Mouse (Mus musculus): ENCODE results near the gene Ift46. TPM values are rescaled to one million over a fixed set of nuclear protein-coding genes. Genes with fewer than 3 reads are reported as not detected.
A peak's percentile ranks its signal among the peaks of the same experiment; 100 is the strongest.

The Ift46 gene
- polyA plus RNA-seq, 1 experiment, result 132 TPM

GRCm38 (mm10) chr9:44828944-44829343 lies 61.2 kb downstream of the Ift46 start:
- Histone ChIP-seq H3K4me3 (ENCODE audit: insufficient read depth, low read length) (no peak overlapping the region), H3K4me1 (ENCODE audit: control insufficient read depth, insufficient read depth, low read length) (peaks cover 26% of the 10 kb centered on the region), H3K27ac (ENCODE audit: insufficient read depth, low read length) (no peak overlapping the region)
- no peak for TF ChIP-seq CTCF (IDR thresholded peaks at IDR 0.05; ENCODE audit: borderline replicate concordance, insufficient read depth, low read length)
- no peak for TF ChIP-seq POLR2A (IDR thresholded peaks at IDR 0.05; ENCODE audit: low read depth, low read length)

DNA sequence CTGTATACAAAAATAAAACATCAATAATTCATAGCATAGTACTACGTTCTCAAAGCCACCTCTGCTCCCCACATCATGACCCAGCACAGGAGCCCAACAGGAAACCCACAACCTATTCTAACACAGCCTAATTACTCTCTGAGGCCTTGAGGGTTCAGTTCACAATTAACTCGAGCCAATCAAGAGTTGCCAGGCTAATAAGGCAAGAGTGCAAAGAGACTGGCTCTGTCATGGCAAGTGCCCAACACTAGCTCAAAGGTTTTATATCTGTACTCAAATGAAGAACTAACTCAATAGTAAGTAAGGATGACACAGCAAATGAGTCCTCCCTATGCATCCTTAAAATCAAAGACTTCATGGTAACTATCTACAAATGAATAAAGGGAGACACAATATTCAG lies 62.8 kb downstream of the Ift46 start:
- H3K27ac ChIP-seq (ENCODE audit: insufficient read depth, low read length), result no peak overlapping the region
- TF ChIP-seq CTCF (IDR thresholded peaks at IDR 0.05; ENCODE audit: borderline replicate concordance, insufficient read depth, low read length), result no peak
- TF ChIP-seq POLR2A (IDR thresholded peaks at IDR 0.05; ENCODE audit: low read depth, low read length), result no peak
- no peak overlapping the region for H3K4me3 ChIP-seq (ENCODE audit: insufficient read depth, low read length)
- H3K4me1 ChIP-seq (ENCODE audit: control insufficient read depth, insufficient read depth, low read length), result peaks cover 26% of the 10 kb centered on the region

DNA sequence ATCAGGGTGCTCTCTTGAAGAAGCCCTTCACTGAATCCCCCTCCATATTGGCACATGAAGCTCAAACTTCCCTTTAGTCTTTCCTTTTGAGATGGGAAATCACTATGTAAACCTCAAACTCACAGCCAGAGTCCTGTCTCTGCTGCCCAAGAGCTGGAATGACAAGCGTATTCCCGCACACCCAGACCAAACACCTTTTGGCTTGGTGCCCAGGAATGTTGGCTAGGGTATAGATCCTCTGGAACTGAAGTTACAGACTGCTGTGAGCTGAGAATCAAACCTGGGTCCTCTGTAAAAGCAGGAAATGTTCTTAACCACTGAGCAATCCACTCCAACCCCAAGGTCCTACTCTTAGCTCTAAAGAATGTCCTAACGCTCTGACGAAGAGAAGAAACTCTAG lies 64.6 kb downstream of the Ift46 start:
- Histone ChIP-seq H3K4me3 (ENCODE audit: insufficient read depth, low read length) (no peak overlapping the region), H3K27ac (ENCODE audit: insufficient read depth, low read length) (no peak overlapping the region), H3K4me1 (ENCODE audit: control insufficient read depth, insufficient read depth, low read length) (peaks cover 17% of the 10 kb centered on the region)
- TF ChIP-seq CTCF (IDR thresholded peaks at IDR 0.05; ENCODE audit: borderline replicate concordance, insufficient read depth, low read length) (no peak), POLR2A (IDR thresholded peaks at IDR 0.05; ENCODE audit: low read depth, low read length) (no peak)

- Histone ChIP-seq H3K4me1 (ENCODE audit: control insufficient read depth, insufficient read depth, low read length) (peaks cover 10% of the 10 kb centered on the region; the same call in 1 of the 2 replicates), H3K4me3 (ENCODE audit: insufficient read depth, low read length) (no peak overlapping the region), H3K27ac (ENCODE audit: insufficient read depth, low read length) (no peak overlapping the region)
- TF ChIP-seq CTCF (IDR thresholded peaks at IDR 0.05; ENCODE audit: borderline replicate concordance, insufficient read depth, low read length), result peak; percentile 47; the same call in 1 of the 2 replicates
- TF ChIP-seq POLR2A (IDR thresholded peaks at IDR 0.05; ENCODE audit: low read depth, low read length), result no peak
Measured at GRCm38 (mm10) chr9:44836439-44836838, 68.7 kb downstream of the Ift46 start.

DNA sequence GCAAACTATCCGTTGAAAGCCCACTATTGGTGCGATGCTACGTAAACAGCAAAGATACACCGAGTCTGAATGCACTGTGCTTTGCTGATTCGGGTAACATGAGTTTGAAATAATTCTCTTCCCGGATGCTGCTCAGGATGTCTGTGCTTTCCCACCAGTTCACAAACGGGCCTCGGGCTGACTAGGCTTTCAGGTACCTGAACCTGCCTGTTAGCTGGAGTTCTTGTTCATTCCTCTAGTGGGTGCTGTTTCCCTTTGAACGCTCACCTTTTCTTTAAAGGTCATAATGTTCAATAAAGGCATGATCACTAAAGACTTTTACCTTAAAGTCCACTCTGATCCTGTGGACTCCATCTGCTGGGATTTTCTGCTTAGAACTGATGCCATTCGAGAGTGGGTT lies 73.5 kb downstream of the Ift46 start:
- Histone ChIP-seq H3K27ac (ENCODE audit: insufficient read depth, low read length) (no peak overlapping the region), H3K4me3 (ENCODE audit: insufficient read depth, low read length) (no peak overlapping the region), H3K4me1 (ENCODE audit: control insufficient read depth, insufficient read depth, low read length) (0 out of 2 replicates have a peak, but pooled peaks cover 3% of the 10 kb centered on the region)
- TF ChIP-seq POLR2A (IDR thresholded peaks at IDR 0.05; ENCODE audit: low read depth, low read length) (no peak), CTCF (IDR thresholded peaks at IDR 0.05; ENCODE audit: borderline replicate concordance, insufficient read depth, low read length) (no peak)

Other genes starting within 250 kb of the Ift46 start
- gene Cxcr5, start 206.0 kb upstream of the Ift46 start, polyA plus RNA-seq (2011; ENCODE audit: insufficient read length, low read depth, missing spikeins), result not detected in 2 replicates
- gene Ddx6, start 163.0 kb upstream of the Ift46 start, polyA plus RNA-seq (2011; ENCODE audit: insufficient read length, low read depth, missing spikeins), result 164 TPM in 2 replicates
- gene Treh, start 94.7 kb upstream of the Ift46 start, polyA plus RNA-seq (2011; ENCODE audit: insufficient read length, low read depth, missing spikeins), result not detected in 2 replicates
- gene Phldb1, start 32.7 kb upstream of the Ift46 start, polyA plus RNA-seq (2011; ENCODE audit: insufficient read length, low read depth, missing spikeins), result 61.2 and 68.8 TPM in 2 replicates
- 255 and 260 TPM in 2 replicates for gene Arcn1, start 63 bp upstream of the Ift46 start, polyA plus RNA-seq (2011; ENCODE audit: insufficient read length, low read depth, missing spikeins)
- gene Tmem25, start 31.4 kb downstream of the Ift46 start, polyA plus RNA-seq (2011; ENCODE audit: insufficient read length, low read depth, missing spikeins), result 0.65 and 0.90 TPM in 2 replicates
- 0.79 TPM in 1 of 2 replicates, not detected in the other for gene Ttc36, start 35.2 kb downstream of the Ift46 start, polyA plus RNA-seq (2011; ENCODE audit: insufficient read length, low read depth, missing spikeins)
- gene Kmt2a, start 113.4 kb downstream of the Ift46 start, polyA plus RNA-seq (2011; ENCODE audit: insufficient read length, low read depth, missing spikeins), result 29.0 and 32.1 TPM in 2 replicates
- 281 and 285 TPM in 2 replicates for gene Atp5l, start 152.8 kb downstream of the Ift46 start, polyA plus RNA-seq (2011; ENCODE audit: insufficient read length, low read depth, missing spikeins)
- 56.9 and 64.4 TPM in 2 replicates for gene Ube4a, start 197.7 kb downstream of the Ift46 start, polyA plus RNA-seq (2011; ENCODE audit: insufficient read length, low read depth, missing spikeins)
- not detected in 2 replicates for gene Cd3g, start 212.5 kb downstream of the Ift46 start, polyA plus RNA-seq (2011; ENCODE audit: insufficient read length, low read depth, missing spikeins)
- gene Cd3d, start 213.9 kb downstream of the Ift46 start, polyA plus RNA-seq (2011; ENCODE audit: insufficient read length, low read depth, missing spikeins), result not detected in 2 replicates
- not detected in 2 replicates for gene Cd3e, start 241.7 kb downstream of the Ift46 start, polyA plus RNA-seq (2011; ENCODE audit: insufficient read length, low read depth, missing spikeins)

Measured in embryonic fibroblast, embryonic 13.5 days (primary cell).